Mouse (Mus musculus): ENCODE measurements around the gene Nacc1.

Gene Nacc1

GRCm38 (mm10) chr8:84715893-84716468 is 28.3 kb upstream of the Nacc1 start:
- ATAC-seq (ENCODE audit: insufficient number of reproducible peaks, low FRiP score, low TSS enrichment), result no peak

GRCm38 (mm10) chr8:84714161-84714560 is 26.5 kb upstream of the Nacc1 start:
- ATAC-seq (ENCODE audit: insufficient number of reproducible peaks, low FRiP score, low TSS enrichment), result no peak

DNA sequence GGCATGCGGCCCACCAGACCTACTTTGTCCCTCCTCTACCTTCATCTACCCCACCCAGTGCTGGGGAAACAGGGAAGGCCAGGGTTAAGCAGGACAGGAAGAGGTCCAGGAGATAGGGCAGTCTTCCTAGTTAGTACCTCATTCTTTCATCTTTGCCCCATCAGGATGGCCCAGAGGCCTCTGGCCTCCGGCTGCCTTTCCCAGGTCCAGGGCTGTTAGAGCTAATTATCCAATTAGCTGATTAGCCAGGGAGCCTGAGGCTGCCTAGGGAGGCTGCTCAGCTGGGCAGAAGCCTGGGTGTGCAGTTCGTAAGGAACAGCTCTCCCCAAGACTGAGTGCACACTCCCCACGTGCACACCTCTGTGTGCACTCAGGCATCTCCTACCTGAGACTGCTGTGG is 25.7 kb upstream of the Nacc1 start:
- ATAC-seq (ENCODE audit: insufficient number of reproducible peaks, low FRiP score, low TSS enrichment), result no peak

- ATAC-seq (ENCODE audit: insufficient number of reproducible peaks, low FRiP score, low TSS enrichment), result no peak
These were observed 25.1 kb upstream of the Nacc1 start for GRCm38 (mm10) chr8:84712759-84713120.

DNA sequence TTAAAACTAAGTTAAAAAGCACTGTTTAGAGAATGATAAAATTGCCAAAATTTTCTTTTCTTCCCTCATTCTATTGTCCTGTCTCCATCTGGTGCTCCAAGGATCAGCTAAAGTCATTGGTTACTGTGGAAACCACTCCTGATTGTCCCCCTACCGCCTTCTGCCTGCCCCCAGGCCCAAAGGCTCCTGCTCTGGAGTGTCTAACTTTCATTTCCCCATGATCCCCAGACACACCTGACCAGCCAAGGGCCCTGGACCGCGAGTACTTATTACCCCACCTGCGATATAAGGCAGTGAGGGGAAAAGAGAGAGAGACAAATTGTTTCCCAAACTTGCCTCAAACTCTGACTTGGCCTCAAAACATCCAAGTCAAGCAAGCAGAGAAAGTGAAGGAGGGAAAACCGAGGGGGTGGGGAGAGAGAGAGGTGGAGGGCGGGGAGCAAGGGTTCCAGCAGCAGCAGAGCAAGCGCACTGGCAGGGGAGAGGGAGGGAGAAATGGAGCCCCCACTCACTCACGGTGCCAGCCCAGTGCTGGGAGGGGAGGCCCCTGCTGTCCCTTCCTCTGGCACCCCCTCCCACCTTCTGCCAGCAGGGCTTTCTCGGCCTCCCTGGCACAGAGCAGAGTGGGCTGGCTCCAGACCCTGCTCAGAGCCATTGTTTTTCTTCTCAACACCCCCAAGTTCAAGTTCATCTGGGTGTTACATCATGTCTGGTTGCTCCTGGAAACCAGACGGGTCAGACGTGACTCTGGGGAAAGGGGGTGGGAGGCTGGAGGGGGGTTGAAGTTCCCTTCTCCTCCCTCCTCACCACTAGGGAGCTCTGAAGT is 24.5 kb upstream of the Nacc1 start:
- no peak for ATAC-seq (ENCODE audit: insufficient number of reproducible peaks, low FRiP score, low TSS enrichment)

GRCm38 (mm10) chr8:84711312-84711711 is 23.6 kb upstream of the Nacc1 start:
- no peak for ATAC-seq (ENCODE audit: insufficient number of reproducible peaks, low FRiP score, low TSS enrichment)

GRCm38 (mm10) chr8:84709931-84710330 is 22.3 kb upstream of the Nacc1 start:
- ATAC-seq (ENCODE audit: insufficient number of reproducible peaks, low FRiP score, low TSS enrichment), result no peak

DNA sequence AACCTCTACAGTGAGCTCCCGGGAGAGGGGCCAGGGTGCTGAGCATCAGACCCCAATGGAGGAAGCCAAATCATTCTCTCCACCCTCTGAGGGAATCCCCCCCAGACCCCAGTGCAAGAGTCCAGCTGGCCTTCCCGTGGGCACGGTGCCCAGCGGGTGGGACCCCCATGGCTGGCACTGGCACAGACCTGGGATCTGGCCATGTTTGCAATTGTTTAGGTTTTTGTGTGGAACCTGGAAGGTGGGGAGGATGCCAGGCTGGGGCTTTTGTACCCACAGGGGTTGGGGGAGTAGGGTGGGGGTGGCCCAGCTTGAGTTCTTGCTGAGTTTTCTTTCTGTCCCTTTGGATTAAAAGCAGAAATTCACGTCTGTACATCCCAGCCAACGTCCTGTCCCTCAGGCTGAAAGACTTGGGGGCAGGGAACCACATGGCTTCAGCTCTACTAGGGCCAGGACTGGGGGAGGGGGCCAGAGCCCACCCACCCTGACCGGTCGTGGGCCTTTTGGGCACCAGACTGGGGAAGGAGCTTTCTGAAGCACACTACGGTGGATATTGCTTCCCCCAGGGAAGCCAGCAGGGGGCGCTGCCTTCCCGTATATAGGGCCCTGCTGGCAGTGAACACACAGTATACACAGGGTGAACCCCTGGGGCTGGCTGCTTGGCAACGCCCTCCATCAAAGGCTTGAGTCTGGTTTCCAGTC is 21.3 kb upstream of the Nacc1 start:
- ATAC-seq (ENCODE audit: insufficient number of reproducible peaks, low FRiP score, low TSS enrichment), result peak; percentile 41; the same call in 1 of the 2 replicates

GRCm38 (mm10) chr8:84708071-84708541 is 20.4 kb upstream of the Nacc1 start:
- ATAC-seq (ENCODE audit: insufficient number of reproducible peaks, low FRiP score, low TSS enrichment), result no peak

DNA sequence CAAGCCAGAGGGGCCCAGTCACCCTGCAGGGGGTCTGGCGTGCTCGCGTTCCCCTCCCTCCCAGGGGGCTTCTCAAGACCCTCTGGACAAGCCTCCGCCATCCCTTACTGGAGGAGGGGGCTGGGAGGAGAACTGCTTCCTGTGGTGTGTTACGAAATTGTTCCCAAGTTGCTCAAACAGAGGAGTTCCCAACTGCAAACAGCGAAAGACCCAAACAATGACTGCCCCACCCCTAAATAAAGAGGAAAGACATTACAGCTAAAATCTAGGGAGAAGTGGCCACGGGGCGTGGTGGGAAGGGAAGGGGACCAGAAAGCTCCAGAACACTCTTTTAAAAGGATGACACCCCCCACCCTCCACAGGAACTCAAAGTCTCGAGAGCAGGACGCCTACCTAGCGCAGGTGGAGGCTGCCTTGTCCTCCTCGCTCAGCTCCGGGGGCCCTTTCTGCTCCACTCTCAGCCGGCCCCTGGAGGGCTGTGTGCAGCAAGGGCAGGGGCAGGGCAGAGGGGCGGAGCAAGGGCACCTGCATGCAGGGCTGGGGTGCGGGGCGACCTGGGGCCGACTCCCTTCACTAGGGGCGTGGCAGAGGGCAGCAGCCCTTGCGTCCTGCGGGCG is 19.7 kb upstream of the Nacc1 start:
- no peak for ATAC-seq (ENCODE audit: insufficient number of reproducible peaks, low FRiP score, low TSS enrichment)

GRCm38 (mm10) chr8:84706610-84707266 is 19.1 kb upstream of the Nacc1 start:
- ATAC-seq (ENCODE audit: insufficient number of reproducible peaks, low FRiP score, low TSS enrichment), result no peak

GRCm38 (mm10) chr8:84705960-84706359 is 18.3 kb upstream of the Nacc1 start:
- no peak for ATAC-seq (ENCODE audit: insufficient number of reproducible peaks, low FRiP score, low TSS enrichment)

DNA sequence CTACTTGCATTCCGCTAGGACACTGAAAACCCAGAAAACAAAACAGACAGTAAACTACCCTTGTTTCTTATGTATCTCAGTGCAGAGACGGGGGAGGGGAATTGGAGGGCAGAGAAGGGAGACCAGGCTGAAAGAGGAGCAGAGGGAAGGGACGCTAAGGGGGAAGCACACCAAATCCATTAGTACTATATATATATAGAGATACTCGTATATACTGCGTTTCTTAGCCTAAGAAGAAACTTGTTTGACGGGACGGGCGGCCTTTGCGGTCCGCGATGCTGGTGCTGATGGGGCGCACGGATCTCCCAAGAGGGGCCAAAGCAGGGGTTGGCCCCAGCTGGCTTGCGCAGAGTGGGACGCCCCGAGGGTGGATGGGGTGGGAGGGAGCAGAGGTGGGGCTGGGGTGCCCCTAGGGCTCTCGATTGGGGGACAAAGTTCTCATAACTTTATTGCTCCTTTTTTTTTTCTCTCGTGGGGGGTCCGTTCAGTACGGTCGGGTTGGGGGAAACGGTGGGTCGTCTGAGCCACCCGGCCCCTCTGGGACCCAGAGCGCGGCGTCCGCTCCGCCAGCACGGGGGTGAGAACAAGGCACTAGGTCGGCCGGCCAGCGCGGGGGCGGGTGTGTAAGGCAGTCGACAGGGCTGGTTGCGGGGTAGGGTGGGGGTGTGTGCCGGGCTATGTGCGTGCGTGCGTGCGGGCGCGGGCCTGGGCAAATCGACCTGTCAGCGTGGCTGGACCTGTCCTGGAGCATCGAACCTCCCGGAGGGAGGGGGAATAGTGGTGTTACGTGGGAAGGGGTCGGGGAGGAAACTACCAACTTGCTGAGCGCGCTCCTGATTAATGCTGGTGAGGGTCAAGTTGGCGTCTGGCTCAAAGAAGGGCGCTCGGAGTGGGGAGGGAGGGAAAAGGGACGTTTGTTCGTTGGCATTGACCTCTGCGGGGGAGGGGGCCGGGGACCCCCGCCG is 17.5 kb upstream of the Nacc1 start:
- ATAC-seq (ENCODE audit: insufficient number of reproducible peaks, low FRiP score, low TSS enrichment), result no peak

- no peak for ATAC-seq (ENCODE audit: insufficient number of reproducible peaks, low FRiP score, low TSS enrichment)
These were observed 16.7 kb upstream of the Nacc1 start for GRCm38 (mm10) chr8:84704356-84704755.

DNA sequence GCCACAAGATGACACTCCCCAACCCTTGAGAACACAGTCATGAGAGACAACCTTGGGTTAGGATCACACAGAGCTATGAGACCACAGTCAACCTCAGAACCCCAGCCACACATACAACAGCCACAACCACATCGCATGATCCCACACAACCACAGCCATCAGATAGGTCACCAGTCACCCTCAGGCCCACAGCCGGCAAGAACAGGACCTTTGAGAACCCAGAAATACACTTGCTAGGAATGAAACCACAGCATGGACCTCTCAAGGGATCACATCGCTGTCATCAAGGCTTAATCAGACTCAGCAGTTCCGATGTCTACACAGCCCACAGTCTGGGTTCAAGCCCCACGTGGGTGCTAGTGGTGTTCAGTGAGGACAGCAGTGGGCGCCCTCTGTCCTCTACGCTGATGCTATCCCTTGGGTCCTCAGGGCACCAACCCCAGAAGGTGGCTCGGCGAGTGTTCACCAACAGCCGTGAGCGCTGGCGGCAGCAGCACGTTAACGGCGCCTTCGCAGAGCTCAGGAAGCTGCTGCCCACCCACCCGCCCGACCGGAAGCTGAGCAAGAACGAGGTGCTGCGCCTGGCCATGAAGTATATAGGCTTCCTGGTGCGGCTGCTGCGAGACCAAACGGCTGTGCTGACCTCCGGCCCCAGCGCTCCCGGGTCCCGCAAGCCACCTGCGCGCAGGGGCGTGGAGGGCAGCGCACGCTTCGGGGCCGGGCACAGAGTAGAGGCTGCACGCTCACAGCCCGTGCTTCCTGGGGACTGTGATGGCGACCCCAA is 16.0 kb upstream of the Nacc1 start:
- no peak for ATAC-seq (ENCODE audit: insufficient number of reproducible peaks, low FRiP score, low TSS enrichment)

DNA sequence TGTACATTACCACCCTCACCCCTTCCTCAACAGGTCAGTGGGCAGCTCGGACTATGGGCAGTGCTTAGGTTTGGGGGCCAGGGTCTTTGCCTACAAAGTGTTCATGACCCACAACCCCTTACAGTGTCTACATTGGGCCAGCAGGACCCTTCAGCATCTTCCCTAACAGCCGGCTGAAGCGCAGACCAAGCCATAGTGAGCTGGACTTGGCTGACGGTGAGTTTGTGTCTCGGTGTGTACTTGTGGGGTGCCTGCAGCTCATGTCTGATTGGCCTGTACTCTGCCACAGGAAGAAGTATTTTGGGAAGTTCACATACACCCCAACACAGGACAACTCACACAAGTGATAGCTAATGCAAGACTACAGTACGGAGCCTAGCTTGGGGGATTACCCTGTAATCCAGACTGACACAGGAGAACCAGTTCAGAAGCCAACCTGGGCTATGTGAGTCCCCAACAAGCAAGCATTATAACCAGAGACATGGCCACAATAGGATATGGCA is 15.4 kb upstream of the Nacc1 start:
- no peak for ATAC-seq (ENCODE audit: insufficient number of reproducible peaks, low FRiP score, low TSS enrichment)

DNA sequence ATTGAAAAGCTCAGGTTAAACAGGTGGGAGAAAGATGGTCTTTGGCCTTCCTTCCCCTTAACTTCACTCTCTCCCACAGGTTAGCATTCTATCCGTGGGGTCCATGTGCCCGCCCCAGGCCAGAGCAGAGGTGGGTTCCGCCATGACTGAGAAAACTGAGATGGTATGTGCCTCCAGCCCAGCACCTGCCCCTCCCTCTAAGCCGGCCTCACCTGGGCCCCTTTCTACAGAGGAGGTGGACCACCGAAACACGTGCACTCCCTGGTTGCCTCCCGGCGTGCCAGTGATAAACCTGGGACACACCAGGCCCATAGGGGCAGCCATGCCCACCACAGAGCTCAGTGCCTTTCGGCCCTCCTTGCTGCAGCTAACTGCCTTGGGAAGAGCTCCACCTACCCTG is 14.9 kb upstream of the Nacc1 start:
- ATAC-seq (ENCODE audit: insufficient number of reproducible peaks, low FRiP score, low TSS enrichment), result no peak
